Mouse (Mus musculus) spleen, adult 2 months (tissue): ENCODE results near the gene Fam126b.

Experiments
- CTCF ChIP-seq: fragments of 200-500 bp; IDR thresholded peaks from 2 replicates; pipeline ENCODE4 v1.5.1; 2011; ENCODE audit warnings: mild to moderate bottlenecking, inconsistent platforms; ENCODE audit not compliant: insufficient read depth, insufficient read length, insufficient replicate concordance; ENCODE audit errors: extremely low read depth
- POLR2A ChIP-seq: fragments of 200-500 bp; IDR thresholded peaks from 2 replicates; pipeline ENCODE4 v1.6.1; 2011; ENCODE audit warnings: low read depth, low read length, inconsistent platforms

- TF ChIP-seq POLR2A (no peak), CTCF (no peak)
Observed at GRCm38 (mm10) chr1:58610611-58611010, 24.5 kb upstream of the Fam126b start.
